Mouse (Mus musculus): ENCODE measurements around the gene Psd4. TPM values are rescaled to one million over a fixed set of nuclear protein-coding genes. Genes with fewer than 3 reads are reported as not detected.

Psd4 gene
- polyA plus RNA-seq, 1 experiment = 0.53 TPM

GRCm38 (mm10) chr2:24359347-24359746, 8.0 kb upstream of the Psd4 start:
- DNase-seq (ENCODE audit: low read depth) = no peak

GRCm38 (mm10) chr2:24363818-24364217, 3.6 kb upstream of the Psd4 start:
- TF ChIP-seq POLR2A (IDR thresholded peaks at IDR 0.05; ENCODE audit: borderline replicate concordance, extremely low read depth, insufficient read depth, insufficient read length, poor library complexity, severe bottlenecking) (no peak), CTCF (IDR thresholded peaks at IDR 0.05; ENCODE audit: borderline replicate concordance, extremely low read depth, insufficient read depth, insufficient read length) (no peak)
- no peak for DNase-seq (ENCODE audit: low read depth)

More at GRCm38 (mm10) chr2:24359347-24359746, 8.0 kb upstream of the Psd4 start:
- no peak for TF ChIP-seq CTCF (IDR thresholded peaks at IDR 0.05; ENCODE audit: borderline replicate concordance, extremely low read depth, insufficient read depth, insufficient read length)
- TF ChIP-seq POLR2A (IDR thresholded peaks at IDR 0.05; ENCODE audit: borderline replicate concordance, extremely low read depth, insufficient read depth, insufficient read length, poor library complexity, severe bottlenecking) = no peak

- no peak for TF ChIP-seq POLR2A (IDR thresholded peaks at IDR 0.05; ENCODE audit: borderline replicate concordance, extremely low read depth, insufficient read depth, insufficient read length, poor library complexity, severe bottlenecking)
- TF ChIP-seq CTCF (IDR thresholded peaks at IDR 0.05; ENCODE audit: borderline replicate concordance, extremely low read depth, insufficient read depth, insufficient read length) = no peak
- DNase-seq (ENCODE audit: low read depth) = no peak
Observed at GRCm38 (mm10) chr2:24366214-24366975, 985 bp upstream of the Psd4 start.

GRCm38 (mm10) chr2:24367895-24368261, 498 bp downstream of the Psd4 start:
- no peak for TF ChIP-seq CTCF (IDR thresholded peaks at IDR 0.05; ENCODE audit: borderline replicate concordance, extremely low read depth, insufficient read depth, insufficient read length)
- TF ChIP-seq POLR2A (IDR thresholded peaks at IDR 0.05; ENCODE audit: borderline replicate concordance, extremely low read depth, insufficient read depth, insufficient read length, poor library complexity, severe bottlenecking) = no peak
- DNase-seq (ENCODE audit: low read depth) = no peak

- no peak for TF ChIP-seq POLR2A (IDR thresholded peaks at IDR 0.05; ENCODE audit: borderline replicate concordance, extremely low read depth, insufficient read depth, insufficient read length, poor library complexity, severe bottlenecking)
- TF ChIP-seq CTCF (IDR thresholded peaks at IDR 0.05; ENCODE audit: borderline replicate concordance, extremely low read depth, insufficient read depth, insufficient read length) = no peak
Observed at GRCm38 (mm10) chr2:24378747-24379450, 11.5 kb downstream of the Psd4 start.

GRCm38 (mm10) chr2:24382456-24383230, 15.3 kb downstream of the Psd4 start:
- TF ChIP-seq CTCF (IDR thresholded peaks at IDR 0.05; ENCODE audit: borderline replicate concordance, extremely low read depth, insufficient read depth, insufficient read length) (no peak), POLR2A (IDR thresholded peaks at IDR 0.05; ENCODE audit: borderline replicate concordance, extremely low read depth, insufficient read depth, insufficient read length, poor library complexity, severe bottlenecking) (no peak)
- no peak for DNase-seq (ENCODE audit: low read depth)

More at GRCm38 (mm10) chr2:24378747-24379450, 11.5 kb downstream of the Psd4 start:
- no peak for DNase-seq (ENCODE audit: low read depth)

- no peak for TF ChIP-seq CTCF (IDR thresholded peaks at IDR 0.05; ENCODE audit: borderline replicate concordance, extremely low read depth, insufficient read depth, insufficient read length)
- no peak for TF ChIP-seq POLR2A (IDR thresholded peaks at IDR 0.05; ENCODE audit: borderline replicate concordance, extremely low read depth, insufficient read depth, insufficient read length, poor library complexity, severe bottlenecking)
- DNase-seq (ENCODE audit: low read depth) = no peak
Observed at GRCm38 (mm10) chr2:24383636-24384035, 16.3 kb downstream of the Psd4 start.

GRCm38 (mm10) chr2:24384393-24384792, 17.0 kb downstream of the Psd4 start:
- TF ChIP-seq POLR2A (IDR thresholded peaks at IDR 0.05; ENCODE audit: borderline replicate concordance, extremely low read depth, insufficient read depth, insufficient read length, poor library complexity, severe bottlenecking) (no peak), CTCF (IDR thresholded peaks at IDR 0.05; ENCODE audit: borderline replicate concordance, extremely low read depth, insufficient read depth, insufficient read length) (no peak)
- no peak for DNase-seq (ENCODE audit: low read depth)

- no peak for DNase-seq (ENCODE audit: low read depth)
- TF ChIP-seq CTCF (IDR thresholded peaks at IDR 0.05; ENCODE audit: borderline replicate concordance, extremely low read depth, insufficient read depth, insufficient read length) (no peak), POLR2A (IDR thresholded peaks at IDR 0.05; ENCODE audit: borderline replicate concordance, extremely low read depth, insufficient read depth, insufficient read length, poor library complexity, severe bottlenecking) (no peak)
Observed at GRCm38 (mm10) chr2:24385111-24385961, 18.0 kb downstream of the Psd4 start.

- DNase-seq (ENCODE audit: low read depth) = no peak
- no peak for TF ChIP-seq CTCF (IDR thresholded peaks at IDR 0.05; ENCODE audit: borderline replicate concordance, extremely low read depth, insufficient read depth, insufficient read length)
- TF ChIP-seq POLR2A (IDR thresholded peaks at IDR 0.05; ENCODE audit: borderline replicate concordance, extremely low read depth, insufficient read depth, insufficient read length, poor library complexity, severe bottlenecking) = no peak
Observed at GRCm38 (mm10) chr2:24386158-24386963, 19.0 kb downstream of the Psd4 start.

Data from brain, embryonic 14.5 days (tissue).